Mouse (Mus musculus) kidney, adult 2 months (tissue): ENCODE data around the gene Opn1sw.

Experiments used
- CTCF ChIP-seq: fragments of 200-500 bp; conservative IDR thresholded peaks from 2 replicates; pipeline ENCODE4 v1.5.1; 2011; ENCODE audit warnings: low read depth, mild to moderate bottlenecking, control low read depth, low read length, moderate library complexity, mixed read lengths; ENCODE audit not compliant: insufficient read depth, insufficient read length
- POLR2A ChIP-seq: fragments of 200-500 bp; IDR thresholded peaks from one replicate; pipeline ENCODE4 v1.6.1; 2011; ENCODE audit warnings: low read depth, low read length, control low read depth

DNA sequence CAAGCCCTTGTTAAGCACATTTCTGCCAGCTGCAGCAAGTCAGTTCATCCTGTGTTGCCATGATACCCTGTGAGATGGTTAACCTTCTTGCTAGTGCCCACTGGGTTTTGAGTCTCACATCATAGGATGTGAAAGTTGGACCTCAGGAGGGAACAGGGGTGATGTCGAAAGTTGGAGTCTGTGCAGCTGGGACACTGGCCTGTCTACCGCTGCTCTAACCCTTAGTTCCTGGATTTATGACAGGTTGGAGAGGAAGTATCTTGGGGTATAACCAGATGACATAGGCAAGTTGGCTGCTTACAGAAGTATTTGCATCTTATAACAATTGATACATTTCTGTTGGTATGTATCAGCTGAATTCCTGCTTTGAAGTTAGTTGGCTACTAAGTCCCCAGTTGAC lies 32.3 kb upstream of the Opn1sw start:
- no peak for TF ChIP-seq CTCF
- TF ChIP-seq POLR2A = no peak
